Mouse (Mus musculus): Measurements from ENCODE around the gene Polr3a.
"Not testable (repeated sequence)": the region's sequence is repeated elsewhere in the genome, so short reads cannot be mapped to it uniquely, and the experiment has no call there.

Polr3a gene

DNA sequence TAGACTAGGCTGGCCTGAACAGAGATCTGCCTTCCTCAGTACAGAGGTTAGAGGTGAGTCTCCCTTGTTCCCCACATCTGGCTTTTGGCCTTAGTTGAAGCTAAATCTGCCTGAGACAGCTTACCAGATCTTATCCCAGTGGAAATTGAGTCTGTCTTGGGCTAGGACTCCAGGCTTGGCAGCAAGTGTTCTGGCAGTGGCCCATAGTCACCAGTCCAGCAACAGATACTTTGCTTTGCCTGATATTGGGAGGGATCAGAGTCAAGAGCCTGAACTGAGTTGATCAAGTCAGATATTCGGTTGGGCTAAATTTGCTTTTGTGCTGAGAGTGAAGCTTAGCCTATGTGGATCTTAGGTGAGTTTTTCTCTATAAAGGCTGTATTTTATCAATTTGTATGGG lies 9.6 kb upstream of the Polr3a start:
- intact Hi-C loops (cut with DNase I): no loop called here

DNA sequence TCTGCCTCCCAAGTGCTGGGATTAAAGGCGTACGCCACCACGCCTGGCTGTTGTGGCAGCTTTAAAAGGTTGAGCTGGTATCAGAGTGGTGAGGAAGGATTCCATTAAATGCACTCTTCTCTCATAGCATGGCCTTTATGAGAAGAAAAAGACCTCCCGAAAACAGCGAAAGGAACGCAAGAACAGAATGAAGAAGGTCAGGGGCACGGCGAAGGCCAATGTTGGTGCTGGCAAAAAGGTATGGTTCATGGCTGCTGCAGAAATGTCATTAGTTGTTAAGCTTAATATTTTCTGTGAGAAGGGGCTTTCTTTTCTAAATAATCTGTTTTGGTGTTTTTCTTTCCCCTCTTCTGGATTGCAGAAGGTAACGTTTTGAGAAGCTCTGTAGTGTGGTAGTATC lies 6.4 kb upstream of the Polr3a start:
- intact Hi-C loops (cut with DNase I): no loop called here

DNA sequence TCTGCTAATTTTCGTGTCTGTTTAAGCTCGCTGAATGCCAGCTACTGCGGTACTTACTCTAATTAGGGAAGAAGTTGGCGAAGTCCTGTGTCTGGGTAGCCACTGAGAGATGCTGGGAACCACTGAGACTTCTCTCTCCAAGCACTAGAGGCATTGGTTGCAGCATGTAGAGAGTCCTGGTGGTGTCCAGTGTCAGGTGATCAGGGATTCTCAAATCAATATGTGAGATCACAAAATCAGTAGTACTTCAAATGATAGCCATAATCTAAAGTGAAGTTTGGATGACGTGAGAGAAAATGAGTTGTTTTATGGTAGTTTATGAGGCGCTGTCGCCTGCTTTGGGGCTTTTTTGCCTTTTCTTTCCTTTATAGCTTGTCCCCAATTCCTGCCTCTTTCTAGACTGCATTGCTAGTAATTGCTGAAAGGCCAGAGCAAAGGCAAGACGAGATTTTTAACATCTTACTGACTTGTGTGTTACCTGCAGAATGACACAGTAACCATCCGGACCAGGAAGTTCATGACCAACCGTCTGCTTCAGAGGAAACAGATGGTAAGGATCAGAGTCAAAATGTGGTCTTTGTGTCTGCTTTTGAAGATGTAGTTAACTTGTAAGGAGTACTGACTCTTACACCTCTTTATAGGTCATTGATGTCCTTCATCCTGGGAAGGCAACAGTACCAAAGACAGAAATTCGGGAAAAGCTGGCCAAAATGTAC lies 4.6 kb upstream of the Polr3a start:
- intact Hi-C loops (cut with DNase I): no loop called here

- intact Hi-C loops (cut with DNase I): no loop called here
Measured at GRCm38 (mm10) chr14:24490468-24491265, 3.8 kb upstream of the Polr3a start.

DNA sequence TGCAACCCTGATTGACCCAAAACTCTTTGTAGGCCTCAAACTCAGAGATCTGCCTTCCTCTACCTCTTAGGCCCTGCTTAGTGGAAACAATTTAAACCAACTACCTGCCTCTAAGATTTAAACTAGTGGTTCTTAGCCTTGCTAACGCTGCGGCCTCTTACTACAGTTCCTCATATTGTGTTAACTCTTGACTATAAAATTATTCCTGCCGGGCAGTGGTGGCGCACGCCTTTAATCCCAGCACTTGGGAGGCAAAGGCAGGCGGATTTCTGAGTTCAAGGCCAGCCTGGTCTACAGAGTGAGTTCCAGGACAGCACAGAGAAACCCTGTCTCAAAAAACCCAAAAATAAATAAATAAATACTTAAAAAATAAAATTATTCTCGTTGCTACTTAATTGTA lies 2.9 kb upstream of the Polr3a start:
- intact Hi-C loops (cut with DNase I): not testable (repeated sequence)

- intact Hi-C loops (cut with DNase I): no loop called here
Measured at GRCm38 (mm10) chr14:24486241-24486767, 554 bp downstream of the Polr3a start.

DNA sequence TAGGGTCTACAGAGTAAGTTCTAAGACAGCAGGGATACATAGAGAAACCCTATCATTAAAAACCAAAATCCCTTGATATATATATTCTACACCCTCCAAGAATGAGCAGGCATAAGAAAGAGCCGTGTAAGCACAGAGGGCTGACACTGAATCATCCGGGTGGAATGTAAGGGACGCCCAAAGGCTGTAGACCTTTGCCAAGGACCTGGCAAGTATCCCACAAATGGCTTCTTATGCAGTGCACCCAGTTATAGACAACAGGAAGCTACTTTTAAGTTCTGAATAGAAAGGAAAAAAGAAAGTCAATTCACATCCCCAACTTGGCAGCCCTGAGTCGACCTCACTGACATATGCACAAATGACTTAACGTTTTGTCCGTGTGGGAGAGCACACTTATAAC lies 18.1 kb downstream of the Polr3a start:
- intact Hi-C loops (cut with DNase I): loop anchor here (10.0 kb wide), 1 partner anchor 314 kb away; no protein-coding TSS in a partner anchor

GRCm38 (mm10) chr14:24458191-24458590 lies 28.7 kb downstream of the Polr3a start:
- intact Hi-C loops (cut with DNase I): no loop called here

- intact Hi-C loops (cut with DNase I): loop anchor here (5.0 kb wide), 1 partner anchor 56 kb away; no protein-coding TSS in a partner anchor
Measured at GRCm38 (mm10) chr14:24443529-24443928, 43.3 kb downstream of the Polr3a start.
